Mouse (Mus musculus) forebrain, embryonic 14.5 days (tissue): ENCODE measurements around the gene Rflna. TPM values are rescaled to one million over a fixed set of nuclear protein-coding genes. Genes with fewer than 3 reads are reported as not detected.

ENCODE experiments used
- ATAC-seq: fragments of 200-750 bp; cut with Nextera tagmentation; 2 replicates; pipeline ENCODE4 v1.8.0; 2017; ENCODE audit warnings: mild to moderate bottlenecking, moderate library complexity
- DNase-seq: peaks from one replicate; pipeline ENCODE4 v3.0.0-alpha.2; 2015; ENCODE audit warnings: low spot score
- H3K27ac ChIP-seq: fragments of 300-500 bp; sonication (generic); 2 replicates; pipeline ENCODE4 v1.5.1; 2014; ENCODE audit warnings: low read depth, mild to moderate bottlenecking, control low read depth, low read length, moderate library complexity
- H3K27me3 ChIP-seq: fragments of 300-500 bp; sonication (generic); replicated peaks from 2 replicates; pipeline ENCODE4 v1.6.1; 2014; ENCODE audit warnings: low read length, control low read depth, mixed read lengths; ENCODE audit not compliant: control insufficient read depth, insufficient read depth
- H3K36me3 ChIP-seq: fragments of 300-500 bp; sonication (generic); 2 replicates; pipeline ENCODE4 v1.6.1; 2014; ENCODE audit warnings: low read length, control low read depth; ENCODE audit not compliant: control insufficient read depth, insufficient read depth
- H3K4me1 ChIP-seq: fragments of 300-500 bp; sonication (generic); 2 replicates; pipeline ENCODE4 v1.6.1; 2014; ENCODE audit warnings: antibody characterized with exemption, low read length, control low read depth; ENCODE audit not compliant: control insufficient read depth, insufficient read depth
- H3K4me2 ChIP-seq: fragments of 300-500 bp; sonication (generic); 2 replicates; pipeline ENCODE4 v1.6.1; 2014; ENCODE audit warnings: mild to moderate bottlenecking, control low read depth, low read length
- H3K4me3 ChIP-seq: fragments of 300-500 bp; sonication (generic); 2 replicates; pipeline ENCODE4 v1.5.1; 2014; ENCODE audit warnings: low read depth, low read length, control low read depth
- H3K9ac ChIP-seq: fragments of 300-500 bp; sonication (generic); 2 replicates; pipeline ENCODE4 v1.6.1; 2014; ENCODE audit warnings: mild to moderate bottlenecking, low read length, control low read depth, moderate library complexity
- H3K9me3 ChIP-seq: fragments of 300-500 bp; sonication (generic); replicated peaks from 2 replicates; pipeline ENCODE4 v1.6.1; 2016; ENCODE audit warnings: low read length, control low read depth, mixed read lengths; ENCODE audit not compliant: control insufficient read depth
- WGBS: fragments of 180-500 bp; shearing (Covaris S2); extraction: QIAGEN DNeasy Blood & Tissue Kit; methylation state at CpG from one replicate; pipeline ENCODE4 v1.1.7; 2014; 5-methylcytosine and 5-hydroxymethylcytosine counted together
- polyA plus RNA-seq: library from polyadenylated mRNA; unstranded; fragments of >200 nt; fragmentation: Nextera tagmentation; extraction: Ambion mirVana; gene quantifications from 2 replicates; pipeline ENCODE4 v1.2.1, GENCODE M21; 2014

Gene Rflna
- 3.2 and 3.5 TPM in 2 replicates for polyA plus RNA-seq

DNA sequence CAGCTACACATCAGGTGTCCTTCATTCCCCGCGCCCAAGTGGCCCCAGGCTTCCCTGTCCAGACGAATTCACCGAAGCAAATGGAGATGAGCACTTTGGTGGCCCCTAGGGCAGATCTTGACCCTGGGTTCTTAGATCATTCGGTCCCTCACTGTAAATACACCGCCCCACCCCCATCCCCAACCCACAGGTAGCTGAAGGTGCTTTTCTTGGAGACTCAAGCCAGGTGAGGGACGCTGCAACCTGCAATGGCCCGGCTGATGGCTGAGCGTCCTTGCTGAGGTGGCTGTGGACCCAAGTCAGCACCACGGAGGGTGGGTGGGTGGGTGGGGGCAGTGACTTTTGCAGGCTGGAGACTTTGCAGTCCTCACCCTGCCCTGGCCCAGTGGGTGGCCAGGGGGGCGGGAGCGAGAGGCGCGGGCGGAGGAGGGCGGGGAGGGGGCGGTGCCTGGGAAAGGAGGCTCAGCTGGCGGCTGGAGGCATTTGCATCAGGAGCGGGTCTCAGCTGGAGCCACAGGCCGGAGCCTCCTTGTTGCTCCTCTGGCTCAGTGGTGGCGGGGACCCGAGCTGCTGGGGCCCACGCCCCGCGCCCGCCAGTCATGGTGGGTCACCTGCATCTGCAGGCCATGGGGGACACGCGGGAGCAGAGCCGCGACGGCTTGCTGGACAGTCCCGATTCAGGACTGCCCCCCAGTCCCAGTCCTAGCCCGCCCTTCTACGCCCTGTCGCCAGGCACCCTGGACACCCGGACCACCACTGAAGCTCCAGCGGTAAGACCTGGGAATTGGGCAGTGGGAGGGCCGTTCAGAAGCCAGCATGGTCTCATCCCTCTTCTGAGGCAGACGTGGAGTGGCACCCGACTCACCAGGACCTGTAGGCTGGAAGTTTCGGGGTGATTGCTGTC is at the start of gene Rflna:
Gene Rflna (plus strand): TSS at position 253 of the 904 bp plus-strand sequence.
- H3K27me3 ChIP-seq: peaks cover 18% of the 10 kb centered on the region; the same call in 1 of the 2 replicates
- H3K4me2 ChIP-seq: peak within 1 kb of the TSS; percentile 46
- H3K9me3 ChIP-seq: no peaks in the 10 kb centered on the region
- ATAC-seq: peak; percentile 58
- no peaks in the 10 kb centered on the region for H3K36me3 ChIP-seq
- H3K27ac ChIP-seq: no peak within 1 kb of the TSS
- H3K4me3 ChIP-seq: peak within 1 kb of the TSS; percentile 21
- peaks cover 8% of the 10 kb centered on the region; the same call in 1 of the 2 replicates for H3K4me1 ChIP-seq
- DNase-seq: peak; percentile 58
- WGBS: 2% methylated on average over 39 of the region's 41 CpGs
- H3K9ac ChIP-seq: peak within 1 kb of the TSS; percentile 52; the same call in 1 of the 2 replicates

GRCm38 (mm10) chr5:124954404-124955305 is 48.4 kb upstream of the Rflna start:
- ATAC-seq (no peak), DNase-seq (no peak)
- H3K9me3 ChIP-seq: no peaks in the 10 kb centered on the region
- H3K4me2 ChIP-seq: no peak overlapping the region
- H3K27me3 ChIP-seq: no peaks in the 10 kb centered on the region
- H3K36me3 ChIP-seq: no peaks in the 10 kb centered on the region
- WGBS: 88% methylated on average over 8 of the region's 8 CpGs
- no peak overlapping the region for H3K9ac ChIP-seq
- H3K4me1 ChIP-seq: no peaks in the 10 kb centered on the region
- H3K27ac ChIP-seq: peak overlapping the region; percentile 66; the same call in 1 of the 2 replicates
- H3K4me3 ChIP-seq: no peak overlapping the region

GRCm38 (mm10) chr5:124957491-124957890 is 45.5 kb upstream of the Rflna start:
- Histone ChIP-seq H3K4me1 (peaks cover 3% of the 10 kb centered on the region; the same call in 1 of the 2 replicates), H3K9ac (no peak overlapping the region), H3K36me3 (no peaks in the 10 kb centered on the region), H3K27me3 (no peaks in the 10 kb centered on the region), H3K9me3 (no peaks in the 10 kb centered on the region), H3K4me2 (no peak overlapping the region), H3K27ac (no peak overlapping the region), H3K4me3 (no peak overlapping the region)
- ATAC-seq: no peak
- WGBS: 74% methylated on average over 5 of the region's 5 CpGs
- no peak for DNase-seq

- no peak overlapping the region for H3K4me2 ChIP-seq
- peaks cover 5% of the 10 kb centered on the region; the same call in 1 of the 2 replicates for H3K4me1 ChIP-seq
- no peak for DNase-seq
- no peak for ATAC-seq
- no peak overlapping the region for H3K9ac ChIP-seq
- H3K4me3 ChIP-seq: no peak overlapping the region
- no peaks in the 10 kb centered on the region for H3K36me3 ChIP-seq
- 97% methylated on average over 4 of the region's 4 CpGs for WGBS
- H3K27ac ChIP-seq: no peak overlapping the region
- no peaks in the 10 kb centered on the region for H3K9me3 ChIP-seq
- H3K27me3 ChIP-seq: no peaks in the 10 kb centered on the region
Measured at GRCm38 (mm10) chr5:124959099-124959498, 43.9 kb upstream of the Rflna start.

DNA sequence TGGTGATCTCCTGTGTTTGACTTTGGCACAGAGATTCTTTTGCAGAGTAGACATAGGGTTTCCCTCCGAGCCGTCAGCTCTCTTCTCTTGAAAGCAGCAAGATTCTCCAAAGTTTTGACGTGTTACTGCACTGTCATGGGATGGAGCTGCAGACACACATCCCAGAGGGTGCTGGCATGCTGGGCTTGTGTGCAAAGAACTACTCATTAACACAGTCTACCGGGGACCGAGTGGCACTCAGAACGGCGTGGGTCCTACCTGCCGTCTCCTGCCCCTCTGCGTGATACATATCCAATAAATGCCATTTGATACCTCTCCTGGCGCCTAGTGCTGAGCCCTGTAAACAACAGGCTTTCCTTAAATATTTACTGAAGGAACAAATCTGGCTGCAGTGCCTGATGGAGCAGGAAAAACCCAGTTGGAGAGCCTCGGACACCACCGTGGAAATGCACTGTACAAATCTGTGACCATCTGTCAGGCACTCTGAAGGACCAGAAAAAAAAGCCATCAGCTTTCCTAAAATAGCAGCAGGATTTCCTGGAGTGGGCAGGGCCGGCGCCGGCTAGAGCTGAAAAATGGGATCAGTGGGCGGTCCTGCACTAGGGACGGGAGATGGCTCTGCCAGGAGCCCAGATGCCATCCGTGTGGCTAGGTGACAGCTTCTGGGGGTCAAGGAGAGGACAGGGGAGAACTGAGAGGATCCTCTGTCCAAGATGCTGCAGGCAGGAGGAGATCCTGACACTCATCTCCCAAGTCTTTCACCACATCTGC is 42.7 kb upstream of the Rflna start:
- Histone ChIP-seq H3K4me2 (no peak overlapping the region), H3K27me3 (no peaks in the 10 kb centered on the region), H3K4me1 (peaks cover 5% of the 10 kb centered on the region; the same call in 1 of the 2 replicates), H3K27ac (0 out of 2 replicates have a peak overlapping the region, but pooled peaks have one; percentile 29), H3K9me3 (no peaks in the 10 kb centered on the region), H3K9ac (no peak overlapping the region), H3K36me3 (no peaks in the 10 kb centered on the region), H3K4me3 (no peak overlapping the region)
- WGBS: 54% methylated on average over 18 of the region's 18 CpGs
- ATAC-seq (peak; percentile 34; the same call in 1 of the 2 replicates), DNase-seq (peak; percentile 62)

- Histone ChIP-seq H3K36me3 (no peaks in the 10 kb centered on the region), H3K4me3 (no peak overlapping the region), H3K4me1 (peaks cover 5% of the 10 kb centered on the region; the same call in 1 of the 2 replicates), H3K9me3 (no peaks in the 10 kb centered on the region), H3K27ac (no peak overlapping the region), H3K27me3 (no peaks in the 10 kb centered on the region), H3K4me2 (no peak overlapping the region), H3K9ac (no peak overlapping the region)
- no peak for ATAC-seq
- DNase-seq: no peak
- 90% methylated on average over 8 of the region's 8 CpGs for WGBS
Measured at GRCm38 (mm10) chr5:124961433-124961832, 41.6 kb upstream of the Rflna start.

DNA sequence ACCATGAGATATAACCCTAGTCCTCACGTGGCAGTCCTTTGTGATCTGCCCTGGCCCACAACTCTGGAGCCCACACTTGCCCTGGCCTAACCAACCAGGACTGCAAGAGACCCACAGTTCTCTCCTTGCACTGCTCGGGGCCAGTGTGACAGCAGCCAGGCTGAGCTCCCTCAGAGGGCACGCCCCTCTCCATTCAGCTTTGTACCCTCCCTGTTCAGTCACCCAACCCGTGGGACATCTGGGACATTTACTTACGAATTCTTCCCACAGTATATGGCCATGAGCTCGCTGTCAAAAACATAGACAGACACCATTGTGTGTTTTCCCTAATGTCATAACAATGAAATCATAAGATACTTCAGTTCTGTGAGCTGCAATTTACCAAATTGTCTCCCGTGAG is 40.3 kb upstream of the Rflna start:
- peaks cover 5% of the 10 kb centered on the region; the same call in 1 of the 2 replicates for H3K4me1 ChIP-seq
- H3K9ac ChIP-seq: no peak overlapping the region
- 51% methylated on average over 7 of the region's 7 CpGs for WGBS
- H3K4me2 ChIP-seq: no peak overlapping the region
- no peak overlapping the region for H3K27ac ChIP-seq
- H3K27me3 ChIP-seq: no peaks in the 10 kb centered on the region
- H3K9me3 ChIP-seq: no peaks in the 10 kb centered on the region
- ATAC-seq: no peak
- no peak overlapping the region for H3K4me3 ChIP-seq
- H3K36me3 ChIP-seq: no peaks in the 10 kb centered on the region
- DNase-seq: no peak
